Mouse (Mus musculus): ENCODE data around the gene Snupn.
A peak's percentile ranks its signal among the peaks of the same experiment; 100 is the strongest.
"Not testable (repeated sequence)": the region's sequence is repeated elsewhere in the genome, so short reads cannot be mapped to it uniquely, and the experiment has no call there.

The Snupn gene

GRCm38 (mm10) chr9:56936861-56937222, 13.8 kb upstream of the Snupn start:
- DNase-seq = no peak

GRCm38 (mm10) chr9:56937223-56938160, 13.2 kb upstream of the Snupn start, which contains the start of gene Imp3:
Gene Imp3 (plus strand): TSS chr9:56937475.
- DNase-seq = peak; percentile 88

- DNase-seq = no peak
These were observed 12.3 kb upstream of the Snupn start for GRCm38 (mm10) chr9:56938374-56938773.

GRCm38 (mm10) chr9:56947481-56947880, 3.2 kb upstream of the Snupn start:
- peak; percentile 49 for DNase-seq

GRCm38 (mm10) chr9:56948699-56949098, 2.0 kb upstream of the Snupn start:
- not testable (repeated sequence) for DNase-seq

GRCm38 (mm10) chr9:56949767-56950166, 911 bp upstream of the Snupn start:
- DNase-seq = no peak

GRCm38 (mm10) chr9:56953562-56953961, 2.9 kb downstream of the Snupn start:
- no peak for DNase-seq

GRCm38 (mm10) chr9:56956966-56957675, 6.4 kb downstream of the Snupn start:
- no peak for DNase-seq

GRCm38 (mm10) chr9:56958689-56959088, 8.0 kb downstream of the Snupn start:
- DNase-seq = no peak

- DNase-seq = no peak
These were observed 10.9 kb downstream of the Snupn start for GRCm38 (mm10) chr9:56961591-56961990.

GRCm38 (mm10) chr9:56970158-56970557, 19.5 kb downstream of the Snupn start:
- no peak for DNase-seq

GRCm38 (mm10) chr9:56973960-56974524, 23.4 kb downstream of the Snupn start:
- DNase-seq = no peak

GRCm38 (mm10) chr9:56975199-56975598, 24.5 kb downstream of the Snupn start:
- DNase-seq = no peak

- no peak for DNase-seq
These were observed 29.5 kb downstream of the Snupn start for GRCm38 (mm10) chr9:56980186-56980585.

GRCm38 (mm10) chr9:56981502-56981901, 30.8 kb downstream of the Snupn start:
- no peak for DNase-seq

GRCm38 (mm10) chr9:56994286-56995197, 43.9 kb downstream of the Snupn start, which contains the start of gene Ptpn9:
Gene Ptpn9 (plus strand): TSS chr9:56994923.
- peak; percentile 86 for DNase-seq

- peak; percentile 69 for DNase-seq
These were observed 44.7 kb downstream of the Snupn start for GRCm38 (mm10) chr9:56995198-56996027.

- no peak for DNase-seq
These were observed 45.3 kb downstream of the Snupn start for GRCm38 (mm10) chr9:56996028-56996346.

GRCm38 (mm10) chr9:56997206-56997605, 46.5 kb downstream of the Snupn start:
- DNase-seq = not testable (repeated sequence)

- DNase-seq = no peak
These were observed 52.3 kb downstream of the Snupn start for GRCm38 (mm10) chr9:57003011-57003410.

GRCm38 (mm10) chr9:57012393-57012792, 61.7 kb downstream of the Snupn start:
- no peak for DNase-seq

- DNase-seq = no peak
These were observed 62.2 kb downstream of the Snupn start for GRCm38 (mm10) chr9:57012895-57013294.
